Mouse (Mus musculus) lung, postnatal 36 days (tissue): ENCODE results near the gene Cenpn.
A peak's percentile ranks its signal among the peaks of the same experiment; 100 is the strongest.

Source experiments
- DNase-seq: peaks from one replicate; pipeline ENCODE4 v3.0.0; 2022; ENCODE audit warnings: mixed read lengths

The Cenpn gene

DNA sequence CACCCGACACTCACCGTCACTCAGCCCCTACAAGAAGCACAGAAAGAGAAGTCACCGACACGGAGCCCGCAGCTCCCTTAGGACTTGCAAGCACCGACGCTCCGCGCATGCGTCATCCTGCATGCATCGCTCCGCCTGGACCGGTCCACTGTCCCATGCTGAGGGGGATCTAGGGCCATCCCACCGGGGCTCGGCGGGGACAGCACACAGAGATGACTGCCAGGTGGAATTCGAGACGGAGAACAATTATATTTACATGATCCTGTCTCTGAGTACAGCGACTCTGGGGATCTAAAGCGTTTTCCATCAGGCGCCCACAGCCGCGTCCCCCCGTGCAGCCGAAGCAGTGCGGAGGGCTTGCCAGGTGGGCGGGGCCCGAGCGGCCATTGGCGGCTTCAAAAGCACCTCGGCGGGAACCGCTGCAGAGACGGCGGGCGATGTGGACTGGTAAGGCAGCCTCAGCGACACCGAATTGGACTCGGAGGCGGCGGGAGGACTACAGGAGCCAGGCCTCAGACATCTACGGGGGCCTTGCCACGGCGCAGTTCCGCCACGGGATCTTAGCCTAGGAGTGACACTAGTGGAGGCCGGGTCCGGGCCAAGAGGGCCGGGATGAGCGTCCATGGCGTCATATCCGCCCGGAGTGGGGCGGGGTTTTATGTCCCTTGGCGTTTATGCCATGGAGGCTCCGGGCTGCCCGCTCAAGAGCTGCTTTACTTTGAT lies at the start of gene Cenpn, which contains the start of gene Cmc2:
Cenpn (plus strand) TSS at position 394 of the 723 bp plus-strand sequence.
Cmc2 (minus strand) TSS at position 119 of the 723 bp plus-strand sequence.
- peak; percentile 93 for DNase-seq

DNA sequence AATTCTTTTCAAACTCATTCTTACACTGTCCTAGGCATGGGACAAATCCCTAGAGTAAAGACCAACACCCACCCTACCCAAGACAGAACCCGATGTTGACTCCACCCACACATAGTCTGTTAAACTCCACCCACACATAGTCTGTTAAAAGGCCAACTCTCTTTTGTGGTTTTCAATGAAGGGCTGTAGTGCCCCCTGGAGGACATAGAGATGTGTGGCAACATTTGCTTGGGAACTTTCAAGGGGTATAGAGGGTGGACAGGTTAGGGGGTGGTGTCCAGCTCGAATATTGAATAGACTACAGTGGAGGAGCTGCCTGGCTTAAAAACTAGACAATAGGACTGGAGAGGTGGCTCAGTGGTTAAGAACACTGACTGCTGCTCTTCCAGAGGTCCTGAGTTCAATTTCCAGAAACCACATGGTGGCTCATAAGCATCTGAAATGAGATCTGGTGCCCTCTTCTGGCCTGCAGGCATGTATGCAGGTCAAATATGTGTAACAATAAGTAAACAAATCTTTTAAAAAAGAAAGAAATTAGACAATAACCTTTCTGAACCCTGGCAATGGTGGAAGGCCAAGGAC lies 48.7 kb upstream of the Cenpn start:
- peak; percentile 31 for DNase-seq

GRCm38 (mm10) chr8:116873586-116873985 lies 47.9 kb upstream of the Cenpn start:
- no peak for DNase-seq

DNA sequence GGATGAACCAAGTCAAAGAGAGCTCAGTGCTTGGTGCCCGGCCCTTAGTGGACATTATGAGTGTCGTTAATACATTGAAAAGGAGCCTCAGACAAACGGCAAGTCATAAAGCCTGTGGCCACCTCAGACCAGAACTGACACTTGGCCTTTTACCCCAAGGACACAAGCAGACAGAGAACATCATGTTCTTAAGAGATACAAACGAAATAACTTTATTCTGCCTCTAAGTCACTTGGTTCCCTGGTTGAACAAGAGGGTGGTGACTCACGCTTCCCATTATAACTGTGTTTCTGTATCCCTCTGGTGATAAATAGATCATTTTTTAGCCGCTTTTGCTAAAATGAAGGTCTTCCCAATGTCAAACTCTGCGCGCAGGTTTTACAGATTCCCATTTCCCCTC lies 47.5 kb upstream of the Cenpn start:
- DNase-seq, result no peak

DNA sequence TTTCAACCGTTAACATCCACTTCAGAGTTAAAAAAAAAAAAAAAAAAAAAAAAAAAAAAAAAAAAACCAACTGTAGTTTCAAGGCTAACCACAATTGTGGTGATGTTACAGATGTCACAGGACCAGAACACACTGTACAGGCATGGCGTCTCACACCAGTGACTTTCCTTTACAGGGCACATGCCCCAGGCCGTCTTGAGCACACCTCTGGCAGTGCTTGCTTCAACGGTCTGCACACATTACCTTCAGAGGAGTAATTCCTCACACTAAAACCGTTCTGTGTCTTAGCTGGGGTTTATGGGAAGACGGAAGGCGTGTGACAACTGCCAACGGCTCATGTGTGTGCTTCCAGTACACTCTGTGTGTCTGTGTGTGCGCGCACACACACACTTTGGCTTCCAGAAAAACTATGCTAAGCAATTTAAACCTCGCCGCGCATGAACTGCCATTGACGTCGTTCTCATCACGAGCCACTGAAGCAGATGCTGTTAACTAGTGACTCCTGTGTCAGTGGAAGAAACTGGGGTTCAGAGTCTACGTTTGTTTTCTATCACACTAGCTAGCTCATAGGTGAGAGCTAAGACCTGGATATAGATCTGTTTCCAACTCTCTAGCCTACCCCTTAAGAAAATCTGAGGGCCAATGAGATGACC lies 45.6 kb upstream of the Cenpn start:
- no peak for DNase-seq

DNA sequence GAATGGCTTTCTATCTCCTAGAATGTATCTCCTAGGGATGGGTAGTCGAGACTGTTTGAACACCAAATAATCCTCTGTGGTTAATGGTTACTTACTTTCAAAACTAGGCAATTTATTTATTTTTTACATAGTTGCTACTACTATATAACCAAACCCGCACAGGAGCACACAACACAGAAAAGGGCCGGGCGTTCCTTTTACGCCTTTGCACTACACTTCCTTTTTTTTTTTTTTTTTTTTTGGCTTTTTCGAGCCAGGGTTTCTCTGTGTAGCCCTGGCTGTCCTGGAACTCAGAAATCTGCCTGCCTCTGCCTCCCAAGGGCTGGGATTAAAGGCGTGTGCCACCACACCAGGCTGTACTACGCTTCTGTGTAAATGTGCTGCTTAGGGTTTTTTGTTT lies 40.1 kb upstream of the Cenpn start:
- DNase-seq, result no peak

GRCm38 (mm10) chr8:116887813-116888212 lies 33.7 kb upstream of the Cenpn start:
- DNase-seq, result no peak

GRCm38 (mm10) chr8:116891446-116891845 lies 30.1 kb upstream of the Cenpn start:
- no peak for DNase-seq

GRCm38 (mm10) chr8:116892130-116892529 lies 29.4 kb upstream of the Cenpn start:
- no peak for DNase-seq

DNA sequence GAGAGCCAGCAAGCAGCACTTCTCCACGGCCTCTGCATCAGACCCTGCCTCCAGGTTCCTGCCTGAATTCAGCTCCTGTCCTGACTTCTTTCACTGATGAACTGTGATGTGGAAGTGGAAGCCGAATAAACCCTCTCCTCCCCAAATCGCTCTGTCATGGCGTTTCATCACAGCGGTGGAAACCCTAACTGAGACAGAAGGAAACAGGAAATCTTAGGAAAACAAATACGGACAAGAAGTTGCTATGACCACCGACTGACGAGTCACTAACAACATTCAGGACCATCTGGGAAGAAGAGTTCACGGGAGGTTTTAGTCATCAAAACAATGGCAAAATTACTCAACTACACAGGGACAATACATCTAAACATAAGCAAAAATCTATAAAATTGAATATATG lies 28.9 kb upstream of the Cenpn start:
- DNase-seq, result peak; percentile 13

DNA sequence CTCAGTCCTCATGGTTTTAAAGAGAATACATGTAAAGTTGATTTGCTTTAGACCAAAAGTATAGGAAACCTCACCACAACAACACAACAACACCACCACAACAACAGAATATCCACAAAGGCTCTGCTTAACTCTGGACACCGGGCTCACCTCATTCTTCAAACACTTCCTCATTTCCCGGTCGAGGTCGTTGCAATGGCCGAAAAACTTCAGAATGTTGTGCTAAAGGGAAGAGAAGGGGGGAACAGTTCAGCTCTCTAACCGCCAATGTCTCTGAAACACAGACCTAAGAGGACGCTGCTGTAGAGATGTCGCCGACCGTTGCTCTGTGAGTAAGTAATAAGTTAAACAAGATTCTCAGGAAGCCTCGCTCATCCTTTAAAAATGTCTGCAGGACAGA lies 27.6 kb upstream of the Cenpn start:
- no peak for DNase-seq

DNA sequence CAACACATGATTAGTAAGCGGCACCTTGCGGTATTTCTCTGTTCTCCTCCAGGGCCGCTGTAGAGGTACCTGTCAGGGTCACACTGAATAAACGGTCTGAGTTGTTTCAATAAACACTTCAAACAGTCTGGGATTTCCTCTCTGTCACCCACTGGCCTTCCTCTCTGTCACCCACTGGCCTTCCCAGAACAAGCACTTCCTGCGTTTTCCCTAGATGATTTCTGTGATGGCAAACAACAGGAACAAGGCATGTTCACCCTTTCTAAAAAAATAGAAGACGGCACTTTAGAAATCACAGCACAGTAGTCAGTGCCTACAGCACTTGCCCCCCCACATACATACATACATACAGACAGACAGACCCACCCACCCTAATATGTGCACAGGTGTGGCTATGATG lies 26.0 kb upstream of the Cenpn start:
- DNase-seq, result no peak

GRCm38 (mm10) chr8:116904736-116905135 lies 16.8 kb upstream of the Cenpn start:
- no peak for DNase-seq

GRCm38 (mm10) chr8:116905252-116905651 lies 16.3 kb upstream of the Cenpn start:
- no peak for DNase-seq

GRCm38 (mm10) chr8:116905836-116906235 lies 15.7 kb upstream of the Cenpn start:
- DNase-seq, result no peak

GRCm38 (mm10) chr8:116921005-116921336 lies 559 bp upstream of the Cenpn start:
- no peak for DNase-seq

DNA sequence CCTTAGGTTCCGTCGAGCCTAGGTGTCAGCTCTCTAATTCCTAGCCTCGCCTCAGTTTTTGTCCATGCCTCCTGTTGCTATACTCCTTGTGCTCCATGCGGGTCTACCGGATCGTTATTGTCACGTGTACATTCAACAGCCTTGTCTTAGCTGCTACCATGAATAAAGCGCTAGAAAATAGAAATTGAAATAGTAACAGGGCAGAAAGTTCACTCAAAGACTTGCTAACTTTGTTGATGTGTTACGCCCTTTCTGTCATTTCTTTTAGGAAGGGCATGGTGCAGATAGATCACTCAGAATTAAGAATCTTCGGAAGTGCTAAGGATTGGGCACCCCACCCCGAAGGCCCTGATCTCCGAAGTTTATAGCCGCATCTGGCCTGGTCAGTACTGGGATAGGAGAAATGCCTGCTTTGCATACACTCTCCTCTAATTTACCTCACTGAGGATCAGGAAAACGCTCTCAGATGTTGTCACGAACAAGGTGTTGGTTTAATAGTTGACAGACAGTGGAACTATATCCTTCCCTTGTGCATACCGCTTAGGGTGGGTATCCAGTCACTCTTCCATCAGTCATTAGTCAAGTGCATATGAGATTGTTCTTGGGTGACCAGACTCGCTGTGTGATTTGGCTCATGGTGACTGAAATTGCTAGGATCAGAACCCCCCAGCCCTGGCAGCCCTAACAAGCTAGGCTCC lies 679 bp downstream of the Cenpn start:
- DNase-seq, result no peak

- no peak for DNase-seq
These were observed 2.0 kb downstream of the Cenpn start for GRCm38 (mm10) chr8:116923526-116923925.

DNA sequence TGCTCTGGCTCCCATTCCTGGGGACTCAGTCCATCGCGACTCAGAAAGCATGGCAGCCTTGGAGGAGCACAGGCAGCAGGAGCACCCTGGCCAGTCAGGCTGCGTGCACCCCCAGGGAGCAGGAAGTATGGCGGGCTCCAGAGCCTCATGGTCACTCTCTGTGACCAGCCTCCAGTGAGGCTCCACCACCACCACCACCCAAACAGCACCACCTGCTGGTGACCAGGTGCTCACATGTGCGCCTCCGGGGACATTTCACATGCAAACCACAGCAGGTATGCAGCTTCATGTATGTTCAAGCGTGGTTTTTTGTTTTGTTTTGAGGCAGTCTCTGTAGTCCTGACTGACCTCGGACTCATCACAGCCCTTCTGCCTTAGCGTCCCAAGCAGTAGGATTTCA lies 6.3 kb downstream of the Cenpn start:
- DNase-seq, result peak; percentile 58

- DNase-seq, result no peak
These were observed 7.1 kb downstream of the Cenpn start for GRCm38 (mm10) chr8:116928588-116928987.

DNA sequence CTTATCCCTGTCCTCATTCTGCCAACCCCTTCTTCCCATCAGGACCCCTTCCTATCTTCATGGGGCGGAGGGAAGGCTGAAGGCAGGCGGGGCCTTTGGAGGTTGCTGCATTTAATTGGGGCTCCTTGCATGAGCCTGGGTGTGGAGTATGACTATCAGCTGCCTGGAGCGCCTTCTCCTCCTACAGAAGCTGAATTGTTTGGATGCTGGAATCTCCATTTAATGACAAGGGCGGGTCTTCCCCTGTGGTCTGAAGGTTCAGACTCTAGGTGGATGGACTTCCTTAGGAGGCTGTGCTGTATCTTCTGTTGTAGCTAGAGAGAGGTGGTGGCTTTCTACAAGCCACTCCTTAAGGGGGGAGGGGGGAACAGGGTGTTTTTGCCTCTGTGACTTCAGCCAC lies 13.4 kb downstream of the Cenpn start:
- no peak for DNase-seq

DNA sequence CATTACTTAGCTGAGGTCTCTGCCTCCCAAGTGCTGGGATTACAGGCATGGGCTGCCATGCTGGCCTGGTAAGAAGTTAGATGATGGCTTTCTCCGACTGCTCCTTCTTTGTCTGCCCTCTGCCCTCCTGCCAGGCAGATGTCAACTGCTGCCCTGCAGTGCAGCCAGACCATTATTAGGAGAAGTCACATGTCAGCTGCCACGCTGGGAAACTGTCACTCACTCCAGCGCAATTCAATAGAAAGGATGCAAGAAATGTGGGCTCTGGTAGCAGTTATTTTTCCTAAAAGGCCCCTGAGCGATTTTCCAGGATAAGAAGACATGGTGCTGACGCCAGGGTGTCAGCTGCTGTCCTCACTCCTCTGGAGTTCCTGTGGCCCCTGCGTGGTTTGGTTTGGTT lies 14.0 kb downstream of the Cenpn start:
- no peak for DNase-seq

DNA sequence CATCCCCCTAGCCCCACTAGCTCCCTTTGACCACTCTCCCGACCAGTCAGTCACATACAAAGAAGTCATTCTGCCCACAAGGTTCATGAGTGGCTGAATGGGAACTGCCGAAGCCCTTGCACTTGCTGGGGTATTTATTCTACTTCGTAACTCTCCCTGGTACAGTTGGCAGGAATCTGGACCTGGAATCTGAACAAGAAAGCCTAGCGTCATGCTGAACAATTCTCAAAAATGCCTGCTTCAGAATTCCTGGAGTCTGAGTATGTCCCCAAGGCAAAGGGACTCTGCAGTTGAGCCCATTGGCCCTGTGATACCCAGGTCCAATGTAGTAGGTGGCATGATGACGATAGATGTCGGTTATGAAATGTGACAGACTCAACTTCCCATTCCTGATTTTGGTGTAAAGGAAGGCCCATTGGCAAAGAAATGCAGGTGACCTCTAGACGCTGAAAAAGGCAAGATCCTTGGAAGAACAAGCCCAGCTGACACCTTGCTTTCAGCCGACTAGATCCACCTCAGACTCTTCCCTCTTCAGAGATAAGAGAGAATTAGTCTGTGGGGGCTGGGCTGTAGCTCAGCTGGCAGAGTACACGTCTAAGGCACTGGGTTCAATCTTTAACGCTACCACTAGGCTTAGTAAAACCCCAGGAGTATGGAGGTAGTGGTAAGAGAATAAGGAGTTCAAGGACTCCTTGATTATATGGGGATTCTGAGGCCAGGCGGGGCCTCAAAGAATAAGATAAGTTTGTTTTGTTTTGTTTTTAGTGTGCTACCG lies 20.9 kb downstream of the Cenpn start:
- DNase-seq, result peak; percentile 14
